Comparison of ENCODE assay signal across 8 mouse cellular contexts in the genomic region with DNA sequence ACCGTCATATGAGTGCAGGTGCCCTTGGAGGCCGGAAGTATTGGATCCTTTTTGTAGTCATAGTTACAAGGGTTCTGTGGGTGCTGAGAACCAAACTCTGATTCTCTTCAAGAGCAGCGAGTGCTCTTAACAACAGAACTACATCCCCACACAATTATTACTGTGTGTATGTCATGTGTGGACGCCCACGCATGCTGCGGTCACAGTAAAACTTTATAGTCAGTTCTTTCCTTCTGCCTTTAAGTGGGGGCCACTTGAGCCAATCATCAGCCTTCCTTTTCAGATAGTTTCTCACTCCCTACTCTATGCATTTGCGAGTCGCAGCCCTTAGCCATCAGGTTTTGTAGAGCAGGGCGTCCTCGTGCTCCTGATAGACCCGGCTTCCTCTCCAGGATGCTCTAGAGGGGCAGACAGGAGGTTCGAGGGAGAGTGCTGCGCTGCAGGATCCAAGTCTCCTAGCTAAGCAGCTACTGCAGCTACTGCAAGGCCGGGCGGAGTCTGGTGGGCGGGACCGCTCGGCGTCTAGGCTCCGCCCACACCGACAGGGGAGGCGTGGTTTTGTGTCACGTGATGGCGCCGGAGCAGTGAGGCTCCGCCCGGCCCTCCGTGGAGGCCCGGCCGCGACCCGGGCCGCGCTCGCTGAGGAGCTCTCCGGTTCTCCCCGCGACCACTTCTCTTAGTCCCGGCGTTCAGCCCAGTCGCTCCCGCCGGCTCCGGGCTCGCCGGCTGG. TPM values are rescaled to one million over a fixed set of nuclear protein-coding genes. Genes with fewer than 3 reads are reported as not detected.
A peak's percentile ranks its signal among the peaks of the same experiment; 100 is the strongest.
DNase-seq lines count a peak whose midpoint lies in the region; ATAC-seq and TF ChIP-seq lines count a peak whose summit lies in the region.

A gene (plus strand): TSS at position 555 of the 730 bp plus-strand sequence.

- WGBS in forebrain, embryonic 14.5 days = 8% methylated on average over 46 of the region's 46 CpGs
- 7% methylated on average over 46 of the region's 46 CpGs for WGBS in lung, adult 2 months

- peak within 1 kb of the TSS; percentile 91 for H3K9ac ChIP-seq in ES-Bruce4 (ENCODE audit: low read depth, poor library complexity, severe bottlenecking)
- peak within 1 kb of the TSS; percentile 79 for H3K9ac ChIP-seq in forebrain, embryonic 14.5 days (ENCODE audit: low read length)

- no peak for TF ChIP-seq EP300 in ES-Bruce4 (IDR thresholded peaks at IDR 0.05; ENCODE audit: insufficient read depth, low read depth, low read length)

- DNase-seq in forebrain, embryonic 14.5 days (ENCODE audit: low spot score) = peak; percentile 93
- DNase-seq in heart, postnatal 14 days = peak; percentile 97 to 99
- DNase-seq in layer of hippocampus, adult 18-20 months (ENCODE audit: low spot score in 2 of 2) = peak; percentile 90 to 96
- DNase-seq in lung, adult 2 months = peak; percentile 99
- peak; percentile 85 to 88 for DNase-seq in thymus, adult 18-20 months

- H3K9me3 ChIP-seq in ES-Bruce4 (replicated peaks; ENCODE audit: control insufficient read depth, insufficient read depth, low read length, poor library complexity, severe bottlenecking) = no peaks in the 10 kb centered on the region
- H3K9me3 ChIP-seq in forebrain, embryonic 14.5 days (replicated peaks; ENCODE audit: control insufficient read depth, low read length) = no peaks in the 10 kb centered on the region

- no peaks in the 10 kb centered on the region for H3K36me3 ChIP-seq in ES-Bruce4 (ENCODE audit: control insufficient read depth, insufficient read depth, low read length, poor library complexity, severe bottlenecking)
- H3K36me3 ChIP-seq in forebrain, embryonic 14.5 days (ENCODE audit: control insufficient read depth, insufficient read depth, low read length) = no peaks in the 10 kb centered on the region

- peaks cover 1% of the 10 kb centered on the region for H3K4me1 ChIP-seq in ES-Bruce4 (ENCODE audit: control insufficient read depth, insufficient read depth, low read length)
- H3K4me1 ChIP-seq in forebrain, embryonic 14.5 days (ENCODE audit: control insufficient read depth, insufficient read depth, low read length) = peaks cover 7% of the 10 kb centered on the region; the same call in 1 of the 2 replicates
- peaks cover 11% of the 10 kb centered on the region for H3K4me1 ChIP-seq in lung, adult 2 months (ENCODE audit: control insufficient read depth, insufficient read depth, low read length)

- peak within 1 kb of the TSS; percentile 80 for H3K4me2 ChIP-seq in forebrain, embryonic 14.5 days (ENCODE audit: low read length)

- no peak for TF ChIP-seq CTCF in ES-Bruce4 (IDR thresholded peaks at IDR 0.05; ENCODE audit: low read depth, low read length)
- no peak for TF ChIP-seq CTCF in lung, adult 2 months (IDR thresholded peaks at IDR 0.05; ENCODE audit: insufficient read depth, low read length)

- H3K27me3 ChIP-seq in ES-Bruce4 (ENCODE audit: control insufficient read depth, insufficient read depth, low read length, poor library complexity, severe bottlenecking) = no peaks in the 10 kb centered on the region
- no peaks in the 10 kb centered on the region for H3K27me3 ChIP-seq in forebrain, embryonic 14.5 days (replicated peaks; ENCODE audit: control insufficient read depth, insufficient read depth, low read length)

- peak; percentile 81 for ATAC-seq in cerebellum, adult (ENCODE audit: insufficient number of reproducible peaks, low FRiP score, low TSS enrichment)
- peak; percentile 97 for ATAC-seq in forebrain, embryonic 14.5 days
- peak; percentile 83 for ATAC-seq in neutrophil, adult 5-6 weeks (ENCODE audit: extremely low read depth, insufficient number of reproducible peaks, low FRiP score, poor library complexity, severe bottlenecking)

- intact Hi-C loops in heart, postnatal 14 days (cut with DNase I) = loop anchor here (5.0 kb wide), 2 partner anchors 35 to 55 kb away; no protein-coding TSS in a partner anchor

- H3K27ac ChIP-seq in ES-Bruce4 (ENCODE audit: insufficient read depth, low read length) = no peak within 1 kb of the TSS
- H3K27ac ChIP-seq in forebrain, embryonic 14.5 days (ENCODE audit: low read depth, low read length) = 0 out of 2 replicates have a peak within 1 kb of the TSS, but pooled peaks have one; percentile 11

- peak within 1 kb of the TSS; percentile 81 for H3K4me3 ChIP-seq in ES-Bruce4 (ENCODE audit: low read depth, low read length)
- H3K4me3 ChIP-seq in forebrain, embryonic 14.5 days (ENCODE audit: low read depth, low read length) = peak within 1 kb of the TSS; percentile 78
- H3K4me3 ChIP-seq in lung, adult 2 months (replicated peaks; ENCODE audit: extremely low read depth, low read depth, low read length) = peak within 1 kb of the TSS; percentile 87

- peak; percentile 58 for TF ChIP-seq POLR2A in ES-Bruce4 (IDR thresholded peaks at IDR 0.05; ENCODE audit: insufficient read depth, low read length)
- peak; percentile 78; the same call in 1 of the 2 replicates for TF ChIP-seq POLR2A in lung, adult 2 months (IDR thresholded peaks at IDR 0.05; ENCODE audit: borderline replicate concordance, extremely low read depth, low read depth, low read length)

RNA-seq across cellular contexts. Expression of the gene that starts here (rescaled TPM):
- 15.5 and 19.8 TPM in 2 replicates for polyA plus RNA-seq in ES-Bruce4 (2011; ENCODE audit: insufficient read depth, insufficient read length, low read depth, missing spikeins)
- polyA plus RNA-seq in forebrain, embryonic 14.5 days (2014; fragmentation: Nextera tagmentation; extraction: Ambion mirVana) = 26.1 and 34.1 TPM in 2 replicates
- total RNA-seq in heart, postnatal 14 days (2021) = 10 to 100 TPM; 62.2 to 66.8 TPM
- total RNA-seq in layer of hippocampus, adult 18-20 months (2021) = 10 to 100 TPM; 41.3 to 51.6 TPM
- 123 and 152 TPM in 2 replicates for polyA plus RNA-seq in lung, adult 2 months (2012; rRNA removed)
- total RNA-seq in neutrophil, adult 5-6 weeks (2017) = 10.2 and 11.3 TPM in 2 replicates
